In the genomic region with DNA sequence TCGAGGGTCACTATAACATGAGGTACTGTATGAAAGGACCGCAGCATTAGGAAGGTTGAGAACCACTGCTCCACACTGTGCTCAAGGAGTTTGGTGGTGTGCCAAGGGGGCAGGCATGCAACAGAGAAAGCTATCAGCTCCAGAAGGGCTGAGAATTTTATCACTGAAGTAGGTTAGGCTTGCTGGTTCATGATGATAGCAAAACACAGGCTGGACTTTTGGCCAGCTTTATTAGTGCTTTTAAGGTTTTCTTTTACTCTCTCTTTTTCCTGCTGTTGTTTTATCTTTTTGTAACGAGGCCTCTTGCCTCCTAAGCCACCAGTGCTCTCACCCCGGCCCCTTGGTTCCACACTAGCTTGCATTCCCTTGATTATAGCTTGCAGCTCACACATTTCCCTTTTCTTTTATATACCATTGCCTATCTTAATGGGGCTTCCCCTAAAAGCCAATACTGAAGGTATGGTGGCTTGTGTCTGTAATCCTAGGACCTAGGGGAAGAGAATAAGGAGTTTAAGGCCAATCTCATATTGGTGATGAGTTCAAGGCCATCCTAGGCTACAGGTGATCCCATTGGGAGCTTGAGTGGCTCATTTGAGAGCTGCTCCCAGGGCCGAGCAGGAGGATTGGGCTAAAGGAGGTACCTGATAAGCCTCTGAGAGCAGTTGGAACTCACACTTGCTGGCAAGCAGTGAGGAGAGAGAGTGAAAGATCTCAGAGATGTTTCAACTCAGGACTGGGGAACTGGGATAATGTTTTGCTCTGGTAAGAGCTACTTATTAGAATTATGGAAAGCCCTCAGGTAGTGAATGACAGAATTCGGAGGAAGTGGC, we compare ENCODE assay signal across 20 mouse cellular contexts. TPM values are rescaled to one million over a fixed set of nuclear protein-coding genes. Genes with fewer than 3 reads are reported as not detected.
DNase-seq lines count a peak whose midpoint lies in the region; ATAC-seq and TF ChIP-seq lines count a peak whose summit lies in the region.
"Had no signal": no experiment of that assay in that cellular context is flagged by ENCODE, and none has a peak within 500 bp of the region (broad histone marks: within the 10 kb centered on the region; RNA-seq: fewer than 3 reads in every experiment).

No protein-coding gene starts in this region.

- peak overlapping the region; percentile 18; the same call in 1 of the 2 replicates for H3K9ac ChIP-seq in liver, postnatal 0 days (replicated peaks)
- H3K9ac ChIP-seq in intestine, embryonic 15.5 days = no peak overlapping the region
- H3K9ac ChIP-seq: forebrain, embryonic 13.5 days had no signal

- H3K36me3 ChIP-seq in testis, adult 2 months (ENCODE audit: control insufficient read depth, insufficient read depth, low read length) = no peaks in the 10 kb centered on the region
- H3K36me3 ChIP-seq in liver, postnatal 0 days (replicated peaks; ENCODE audit: insufficient read depth, low read length) = no peaks in the 10 kb centered on the region
- no peaks in the 10 kb centered on the region for H3K36me3 ChIP-seq in intestine, embryonic 15.5 days

- no peaks in the 10 kb centered on the region for H3K27me3 ChIP-seq in testis, adult 2 months (ENCODE audit: control insufficient read depth, insufficient read depth, low read length)
- H3K27me3 ChIP-seq in liver, postnatal 0 days (ENCODE audit: insufficient read depth, low read length) = no peaks in the 10 kb centered on the region
- H3K27me3 ChIP-seq in intestine, embryonic 15.5 days (replicated peaks) = no peaks in the 10 kb centered on the region

- WGBS in liver, postnatal 0 days (ENCODE audit: insufficient replicate concordance) = 49% methylated on average over 6 of the region's 6 CpGs
- 64% methylated on average over 6 of the region's 6 CpGs for WGBS in intestine, embryonic 15.5 days

- peak overlapping the region; percentile 75 for H3K4me3 ChIP-seq in testis, adult 2 months (ENCODE audit: control insufficient read depth, low read depth, low read length)
- no peak overlapping the region for H3K4me3 ChIP-seq in liver, postnatal 0 days (ENCODE audit: low read depth, low read length)
- no peak overlapping the region for H3K4me3 ChIP-seq in intestine, embryonic 15.5 days (replicated peaks)
- H3K4me3 ChIP-seq: forebrain, embryonic 13.5 days; left cerebral cortex, adult 2 months had no signal

- H3K9me3 ChIP-seq in liver, postnatal 0 days (ENCODE audit: low read length) = no peaks in the 10 kb centered on the region
- H3K9me3 ChIP-seq in intestine, embryonic 15.5 days = no peaks in the 10 kb centered on the region
- H3K9me3 ChIP-seq: forebrain, embryonic 13.5 days had no signal

- peak overlapping the region; percentile 61 for H3K4me2 ChIP-seq in liver, postnatal 0 days (ENCODE audit: low read depth, low read length)
- H3K4me2 ChIP-seq in intestine, embryonic 15.5 days (replicated peaks) = no peak overlapping the region
- H3K4me2 ChIP-seq: forebrain, embryonic 13.5 days had no signal

- H3K27ac ChIP-seq in testis, adult 2 months (ENCODE audit: control insufficient read depth, insufficient read depth, low read depth, low read length) = no peak overlapping the region
- peak overlapping the region; percentile 84 for H3K27ac ChIP-seq in liver, postnatal 0 days (ENCODE audit: low read depth)
- H3K27ac ChIP-seq in intestine, embryonic 15.5 days = no peak overlapping the region
- H3K27ac ChIP-seq: forebrain, embryonic 13.5 days; left cerebral cortex, adult 2 months had no signal

- TF ChIP-seq EP300 in liver, postnatal 0 days (IDR thresholded peaks at IDR 0.05; ENCODE audit: low read depth) = peak; percentile 95

- no peak for DNase-seq in testis, postnatal 10 days (ENCODE audit: low spot score)
- DNase-seq in liver = peak; percentile 68
- peak; percentile 67 for DNase-seq in liver, postnatal 0 days
- peak; percentile 81 for DNase-seq in spleen, postnatal 4 days (ENCODE audit: low spot score in 2 of 2)
- DNase-seq in gastrocnemius, adult 18-20 months (ENCODE audit: low spot score) = no peak
- DNase-seq in ovary, postnatal 36 days (ENCODE audit: low spot score) = no peak
- DNase-seq: adrenal gland, adult 2 months; B cell, adult 2 months; cerebellum, adult 11 months; cerebellum, postnatal 36 days; gastrocnemius, postnatal 36 days; kidney, adult 18-20 months; kidney, postnatal 25 days; left cerebral cortex, postnatal 4 days; thymus, postnatal 36 days had no signal

- H3K4me1 ChIP-seq in testis, adult 2 months (ENCODE audit: control insufficient read depth, insufficient read depth, low read length) = no peaks in the 10 kb centered on the region; the same call in 1 of the 2 replicates
- peaks cover 40% of the 10 kb centered on the region for H3K4me1 ChIP-seq in liver, postnatal 0 days (ENCODE audit: insufficient read depth)
- H3K4me1 ChIP-seq in intestine, embryonic 15.5 days (replicated peaks) = peaks cover 7% of the 10 kb centered on the region

- TF ChIP-seq CTCF in testis, adult 2 months (IDR thresholded peaks at IDR 0.05; ENCODE audit: control insufficient read depth, insufficient read depth, insufficient replicate concordance, low read depth, low read length) = no peak
- TF ChIP-seq CTCF in liver, postnatal 0 days (IDR thresholded peaks at IDR 0.05; ENCODE audit: low read depth) = no peak

- TF ChIP-seq POLR2A in testis, adult 2 months (IDR thresholded peaks at IDR 0.05; ENCODE audit: control insufficient read depth, low read depth, low read length) = no peak

- peak; percentile 65 for ATAC-seq in liver, postnatal 0 days
- ATAC-seq in intestine, embryonic 15.5 days = no peak
- ATAC-seq: forebrain, embryonic 13.5 days had no signal

RNA-seq across cellular contexts. Expression of gene Psmf1, which starts 0.9 kb away (rescaled TPM):
- 1,270 and 1,285 TPM in 2 replicates for polyA plus RNA-seq in testis, adult 2 months (2012; rRNA removed)
- polyA plus RNA-seq in liver, postnatal 0 days (2015; fragmentation: Nextera tagmentation; extraction: Ambion mirVana) = 53.6 and 54.2 TPM in 2 replicates
- polyA plus RNA-seq in intestine, embryonic 15.5 days (2015; fragmentation: Nextera tagmentation; extraction: Ambion mirVana) = 39.8 and 42.2 TPM in 2 replicates
- 10 to 100 TPM; 15.6 to 18.4 TPM for total RNA-seq in gastrocnemius, adult 18-20 months (2021)

RNA-seq across cellular contexts. Expression of gene Tmem74b, which starts 41.3 kb away (rescaled TPM):
- polyA plus RNA-seq in testis, adult 2 months (2012; rRNA removed) = 0.84 and 1.2 TPM in 2 replicates
- 0.07 TPM in 1 of 2 replicates, not detected in the other for polyA plus RNA-seq in liver, postnatal 0 days (2015; fragmentation: Nextera tagmentation; extraction: Ambion mirVana)
- polyA plus RNA-seq in intestine, embryonic 15.5 days (2015; fragmentation: Nextera tagmentation; extraction: Ambion mirVana) = 2.0 and 2.2 TPM in 2 replicates
- total RNA-seq in gastrocnemius, adult 18-20 months (2021) = 1 to 10 TPM in 1 of 2 experiments, under 1 TPM in 1; 0.89 to 1.4 TPM
- total RNA-seq: liver, adult 2 months had no signal
- polyA plus RNA-seq: liver, adult 2 months had no signal

Comparison
In these comparisons a context has a peak if more than half of its experiments do, and no peak if none do; other contexts are left out.
1. DNase-seq: peak in liver (single experiment), liver, postnatal 0 days (single experiment) and spleen, postnatal 4 days (2 of 2); none in testis, postnatal 10 days (single experiment), gastrocnemius, adult 18-20 months (single experiment) and ovary, postnatal 36 days (single experiment).
2. RNA of gene Psmf1, which starts 0.9 kb away (polyA plus RNA-seq): 1,270 to 1,285 TPM in testis, adult 2 months; 53.6 to 54.2 TPM in liver, postnatal 0 days and 39.8 to 42.2 TPM in intestine, embryonic 15.5 days; every median in the first group is over 10 times any median in the second.